Mouse (Mus musculus): ENCODE measurements around the gene Tcf20.

DNA sequence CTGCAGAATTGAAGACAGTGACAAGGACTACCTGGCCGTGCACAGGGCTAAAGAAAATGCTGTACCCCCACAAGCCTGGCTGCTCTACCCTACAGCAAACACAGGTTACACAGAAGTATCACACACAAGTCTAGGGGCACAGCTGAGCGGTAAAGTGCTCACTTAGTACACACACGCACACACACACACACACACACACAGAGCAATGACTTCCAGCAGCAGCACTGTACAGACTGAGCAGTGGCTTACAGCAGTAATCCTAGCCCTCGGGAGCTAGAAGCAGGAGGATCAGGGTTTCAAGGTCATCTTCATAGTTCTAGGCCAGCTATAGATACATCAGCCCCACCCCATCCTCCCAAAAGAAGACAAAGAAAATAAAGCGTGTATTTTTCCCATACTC lies 33.6 kb downstream of the Tcf20 start:
- TF ChIP-seq MAFK (IDR thresholded peaks at IDR 0.05; ENCODE audit: insufficient read depth, low read depth, low read length) (no peak), ZNF384 (IDR thresholded peaks at IDR 0.05; ENCODE audit: low read depth, low read length) (no peak), CHD2 (IDR thresholded peaks at IDR 0.05; ENCODE audit: low read depth, low read length) (no peak), ZC3H11A (IDR thresholded peaks at IDR 0.05; ENCODE audit: borderline replicate concordance, low read depth, low read length) (no peak), HCFC1 (IDR thresholded peaks at IDR 0.05; ENCODE audit: borderline replicate concordance, insufficient read depth, low read length) (no peak)
